Mouse (Mus musculus) bone marrow, adult 2 months (tissue): Measurements from ENCODE around the gene Nat8. TPM values are rescaled to one million over a fixed set of nuclear protein-coding genes. Genes with fewer than 3 reads are reported as not detected.
"Not testable (repeated sequence)": the region's sequence is repeated elsewhere in the genome, so short reads cannot be mapped to it uniquely, and the experiment has no call there.

Source experiments
- H3K27ac ChIP-seq: fragments of 200-500 bp; 2 replicates; pipeline ENCODE4 v1.5.1; 2012; ENCODE audit warnings: low read depth, mild to moderate bottlenecking, control low read depth, inconsistent platforms, low read length; ENCODE audit not compliant: control insufficient read depth, poor library complexity, insufficient read depth
- H3K4me1 ChIP-seq: fragments of 200-500 bp; 2 replicates; pipeline ENCODE4 v1.6.1; 2011; ENCODE audit warnings: low read length; ENCODE audit not compliant: control insufficient read depth, insufficient read depth
- H3K4me3 ChIP-seq: fragments of 200-500 bp; replicated peaks from 2 replicates; pipeline ENCODE3; 2011; ENCODE audit warnings: mild to moderate bottlenecking, low read depth, low read length, control low read depth; ENCODE audit not compliant: control insufficient read depth
- CTCF ChIP-seq: fragments of 200-500 bp; IDR thresholded peaks from 2 replicates; pipeline ENCODE4 v1.5.1; 2011; ENCODE audit warnings: low read length, control low read depth; ENCODE audit not compliant: control insufficient read depth, insufficient read depth
- POLR2A ChIP-seq: fragments of 200-500 bp; IDR thresholded peaks from 2 replicates; pipeline ENCODE4 v1.6.1; 2011; ENCODE audit warnings: low read depth, mild to moderate bottlenecking, control low read depth, low read length, borderline replicate concordance; ENCODE audit not compliant: control insufficient read depth
- WGBS: fragments of 180-500 bp; shearing (Covaris S2); methylation state at CpG from one replicate; pipeline ENCODE4 v1.1.7; 2018; 5-methylcytosine and 5-hydroxymethylcytosine counted together
- polyA plus RNA-seq: library from polyadenylated mRNA; stranded (reverse); fragments of >200 nt; gene quantifications from 2 replicates; pipeline ENCODE4 v1.2.4, GENCODE M21; 2011; ENCODE audit warnings: low replicate concordance; ENCODE audit not compliant: missing spikeins, insufficient read depth, insufficient read length

Nat8 gene
- polyA plus RNA-seq, result 2.0 TPM in 1 of 2 replicates, not detected in the other

- H3K4me3 ChIP-seq, result no peak within 1 kb of the TSS
- H3K27ac ChIP-seq, result no peak within 1 kb of the TSS
- H3K4me1 ChIP-seq, result no peaks in the 10 kb centered on the region
- TF ChIP-seq CTCF (no peak), POLR2A (no peak)
- WGBS, result 70% methylated on average over 7 of the region's 7 CpGs
Observed at GRCm38 (mm10) chr6:85831796-85832321, at the start of gene Nat8. Gene Nat8, minus strand, starts transcription at chr6:85832082.

- WGBS, result 83% methylated on average over 5 of the region's 5 CpGs
- not testable (repeated sequence) for H3K4me3 ChIP-seq
Observed at GRCm38 (mm10) chr6:85869006-85869405, 37.1 kb upstream of the Nat8 start, which contains the start of gene Nat8f2. Gene Nat8f2, minus strand, starts transcription at chr6:85869158.

DNA sequence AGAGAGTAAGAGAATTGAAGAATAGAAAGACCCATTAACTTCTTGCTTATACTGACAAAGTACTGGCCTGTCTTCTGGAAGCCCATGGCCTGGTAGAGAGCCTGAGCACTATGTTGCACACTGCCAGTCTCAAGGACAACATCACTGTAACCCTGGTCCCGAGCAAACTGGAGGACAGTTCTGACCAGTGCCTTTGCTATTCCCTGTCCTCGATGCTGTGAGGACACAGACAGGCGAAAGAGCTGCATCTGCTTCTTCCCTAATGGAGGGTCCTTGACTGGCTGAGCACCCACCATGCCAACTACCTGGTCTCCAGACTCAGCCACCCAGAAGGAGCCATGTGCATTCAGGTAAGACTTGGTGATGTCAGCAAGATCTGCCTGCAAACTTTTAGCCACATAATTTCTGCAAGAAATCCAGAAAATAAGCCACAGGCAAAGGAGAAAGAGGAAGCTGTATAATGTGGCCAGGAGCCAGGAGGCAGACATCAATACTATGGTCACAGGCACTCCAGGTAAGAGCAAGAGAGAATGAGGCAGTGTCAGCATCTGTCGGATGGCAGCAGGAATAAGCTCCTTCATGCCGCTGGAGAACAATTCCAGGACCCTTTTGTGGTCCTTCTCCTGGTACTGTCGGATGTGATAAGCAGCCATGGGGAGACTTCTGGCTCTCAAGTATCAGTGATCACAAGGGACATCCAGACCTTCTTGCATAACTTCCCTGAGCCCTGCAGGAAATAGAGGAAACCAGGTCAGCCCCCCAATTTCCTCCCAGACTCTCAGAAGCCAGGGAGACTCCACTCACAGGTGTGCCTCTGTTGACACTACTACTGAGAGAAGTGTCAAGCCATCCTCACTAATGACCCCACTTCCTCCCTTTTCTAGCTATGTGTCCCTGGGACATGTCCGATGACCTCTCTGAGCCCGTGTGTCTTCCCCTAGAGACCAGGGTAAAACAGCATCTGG is 36.1 kb upstream of the Nat8 start:
- no peaks in the 10 kb centered on the region; the same call in 1 of the 2 replicates for H3K4me1 ChIP-seq
- H3K27ac ChIP-seq, result no peak overlapping the region
- 35% methylated on average over 8 of the region's 8 CpGs for WGBS
- no peak overlapping the region for H3K4me3 ChIP-seq
- TF ChIP-seq CTCF, result no peak

More at GRCm38 (mm10) chr6:85869006-85869405, 37.1 kb upstream of the Nat8 start, which contains the start of gene Nat8f2:
- not testable (repeated sequence) for H3K27ac ChIP-seq, H3K4me1 ChIP-seq

GRCm38 (mm10) chr6:85866995-85867394 is 35.1 kb upstream of the Nat8 start:
- not testable (repeated sequence) for H3K4me3 ChIP-seq
- 80% methylated on average over 1 of the region's 1 CpGs for WGBS

GRCm38 (mm10) chr6:85866166-85866565 is 34.3 kb upstream of the Nat8 start:
- not testable (repeated sequence) for H3K4me1 ChIP-seq, H3K27ac ChIP-seq, H3K4me3 ChIP-seq
- 75% methylated on average over 3 of the region's 3 CpGs for WGBS

More at GRCm38 (mm10) chr6:85866995-85867394, 35.1 kb upstream of the Nat8 start:
- H3K27ac ChIP-seq, H3K4me1 ChIP-seq: not testable (repeated sequence)

GRCm38 (mm10) chr6:85864900-85865639 is 33.2 kb upstream of the Nat8 start:
- not testable (repeated sequence) for H3K27ac ChIP-seq, H3K4me1 ChIP-seq, H3K4me3 ChIP-seq
- WGBS, result 69% methylated on average over 6 of the region's 7 CpGs

GRCm38 (mm10) chr6:85863840-85864239 is 32.0 kb upstream of the Nat8 start:
- TF ChIP-seq POLR2A (no peak), CTCF (no peak)
- Histone ChIP-seq H3K27ac (no peak overlapping the region), H3K4me3 (no peak overlapping the region), H3K4me1 (no peaks in the 10 kb centered on the region; the same call in 1 of the 2 replicates)
- 76% methylated on average over 2 of the region's 2 CpGs for WGBS

DNA sequence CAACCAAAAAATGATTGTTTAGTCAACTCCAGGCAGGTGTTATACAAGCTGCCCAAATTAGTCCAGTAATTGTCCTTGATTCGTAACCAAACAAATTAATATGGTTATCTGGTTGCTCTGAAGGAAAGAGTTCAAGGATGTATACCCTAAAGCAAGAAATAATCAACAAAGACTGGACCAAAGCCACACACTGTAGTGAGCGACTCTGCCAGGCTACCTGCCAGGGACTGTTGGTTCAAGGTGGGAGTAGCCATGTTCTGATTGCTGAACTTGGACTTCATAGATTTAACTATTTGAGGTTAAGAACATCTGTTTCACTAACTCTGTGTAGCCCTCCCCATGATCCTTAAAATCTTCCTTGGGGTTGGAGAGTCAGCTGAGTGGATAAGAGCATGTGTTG is 31.3 kb upstream of the Nat8 start:
- TF ChIP-seq CTCF, result no peak
- no peak for TF ChIP-seq POLR2A
- Histone ChIP-seq H3K4me1 (no peaks in the 10 kb centered on the region; the same call in 1 of the 2 replicates), H3K27ac (no peak overlapping the region), H3K4me3 (no peak overlapping the region)
- WGBS, result 68% methylated on average over 2 of the region's 2 CpGs
